Mouse (Mus musculus) liver, adult 2 months (tissue): ENCODE results near the gene Casc1.

Source experiments
- CTCF ChIP-seq: fragments of 200-500 bp; IDR thresholded peaks from 2 replicates; pipeline ENCODE4 v1.5.1; 2011; ENCODE audit warnings: low read depth, low read length, control low read depth
- POLR2A ChIP-seq: fragments of 200-500 bp; IDR thresholded peaks from 2 replicates; pipeline ENCODE4 v1.6.1; 2011; ENCODE audit warnings: low read length, control low read depth; ENCODE audit not compliant: insufficient read depth; ENCODE audit errors: extremely low read depth

DNA sequence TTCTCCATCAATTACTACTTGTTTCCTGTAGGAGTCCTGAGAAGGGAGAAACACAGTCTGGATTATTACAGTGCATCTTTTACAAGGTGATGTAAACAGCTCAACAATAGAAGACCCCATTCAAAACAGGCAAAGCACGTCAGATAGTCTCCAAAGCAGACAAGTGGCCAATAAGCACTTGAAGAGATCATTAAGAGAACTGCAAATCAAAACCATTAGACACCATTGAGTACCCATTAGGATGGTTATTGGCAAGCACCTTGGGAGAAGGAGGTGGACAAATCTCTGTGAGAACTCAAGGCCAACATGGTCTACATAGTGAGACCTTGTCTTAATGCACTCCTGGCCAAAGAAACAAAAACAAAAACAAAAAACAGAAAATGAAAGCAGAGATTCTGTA is 23.6 kb upstream of the Casc1 start:
- no peak for TF ChIP-seq CTCF
- TF ChIP-seq POLR2A: no peak
